In the genomic region with DNA sequence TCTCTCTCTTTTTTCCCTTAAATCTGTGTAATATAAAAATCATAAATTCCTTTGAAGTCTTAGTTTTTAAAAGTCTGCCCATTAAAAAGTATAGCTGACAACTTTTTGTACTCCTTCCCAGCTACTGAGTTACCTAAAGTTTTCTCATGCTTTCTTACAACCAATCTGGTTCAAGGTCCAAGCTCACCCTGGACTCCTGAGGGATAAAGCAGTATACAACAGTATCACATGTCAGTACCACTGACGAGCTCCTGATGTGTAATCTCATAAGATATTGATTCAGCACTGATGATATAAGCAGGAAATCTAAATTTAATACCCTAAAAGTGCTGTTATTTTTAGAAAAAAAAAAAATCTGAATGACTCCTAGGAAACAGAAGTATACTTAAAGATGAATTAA, we compare ENCODE assay signal across 36 mouse cellular contexts. TPM values are rescaled to one million over a fixed set of nuclear protein-coding genes. Genes with fewer than 3 reads are reported as not detected.
"Had no signal": no experiment of that assay in that cellular context is flagged by ENCODE, and none has a peak within 500 bp of the region (broad histone marks: within the 10 kb centered on the region; RNA-seq: fewer than 3 reads in every experiment).

No protein-coding gene starts in this region.

- H3K4me2 ChIP-seq: heart, embryonic 11.5 days; heart, embryonic 13.5 days; heart, embryonic 15.5 days; hindbrain, embryonic 13.5 days; hindbrain, embryonic 15.5 days; limb, embryonic 12.5 days; liver, embryonic 12.5 days had no signal

- H3K9ac ChIP-seq: heart, embryonic 13.5 days; heart, embryonic 15.5 days; hindbrain, embryonic 13.5 days; hindbrain, embryonic 15.5 days; limb, embryonic 12.5 days; liver, embryonic 12.5 days; liver, embryonic 14.5 days had no signal

- DNase-seq: gastrocnemius, postnatal 10 days; gastrocnemius, postnatal 36 days; heart, postnatal 14 days; heart, postnatal 36 days; kidney, adult 18-20 months; kidney, adult 8-10 months; kidney, postnatal 10 days; kidney, postnatal 25 days; kidney, postnatal 4 days had no signal

- H3K27me3 ChIP-seq: heart, embryonic 13.5 days; heart, embryonic 15.5 days; hindbrain, embryonic 13.5 days; hindbrain, embryonic 15.5 days; limb, embryonic 12.5 days; liver, embryonic 12.5 days had no signal

- H3K9me3 ChIP-seq: heart, embryonic 13.5 days; heart, embryonic 15.5 days; hindbrain, embryonic 13.5 days; hindbrain, embryonic 15.5 days; limb, embryonic 10.5 days; limb, embryonic 12.5 days; liver, embryonic 12.5 days had no signal

- ATAC-seq: hindbrain, postnatal 0 days; liver, embryonic 12.5 days had no signal

- H3K27ac ChIP-seq: heart, embryonic 13.5 days; heart, embryonic 15.5 days; hindbrain, embryonic 13.5 days; hindbrain, embryonic 15.5 days; hindbrain, postnatal 0 days; layer of hippocampus, adult 2 months; left cerebral cortex, adult 2 months; limb, embryonic 10.5 days; limb, embryonic 12.5 days; liver, embryonic 12.5 days; liver, embryonic 14.5 days had no signal

- H3K36me3 ChIP-seq: heart, embryonic 13.5 days; heart, embryonic 15.5 days; hindbrain, embryonic 13.5 days; hindbrain, embryonic 15.5 days; limb, embryonic 12.5 days; liver, embryonic 12.5 days had no signal

- H3K4me3 ChIP-seq: heart, embryonic 13.5 days; heart, embryonic 15.5 days; hindbrain, embryonic 13.5 days; hindbrain, embryonic 15.5 days; layer of hippocampus, adult 2 months; left cerebral cortex, adult 2 months; limb, embryonic 10.5 days; limb, embryonic 12.5 days; liver, embryonic 12.5 days had no signal

RNA-seq across cellular contexts. Expression of a gene that starts 31.6 kb away (rescaled TPM):
- total RNA-seq: gastrocnemius, adult 18-20 months; gastrocnemius, postnatal 10 days; gastrocnemius, postnatal 36 days; heart, adult 8-10 months; heart, postnatal 14 days; heart, postnatal 36 days; hematopoietic stem cell, adult 5-6 weeks; hindbrain, postnatal 0 days; layer of hippocampus, adult 2 months; layer of hippocampus, postnatal 10 days; layer of hippocampus, postnatal 25 days; left cerebral cortex, adult 2 months; left cerebral cortex, postnatal 14 days; left cerebral cortex, postnatal 36 days; liver, adult 2 months had no signal
- polyA plus RNA-seq: heart, embryonic 11.5 days; heart, embryonic 13.5 days; heart, embryonic 15.5 days; heart, postnatal 0 days; hindbrain, embryonic 11.5 days; hindbrain, embryonic 13.5 days; hindbrain, embryonic 15.5 days; hindbrain, postnatal 0 days; intestine, embryonic 14.5 days; kidney, embryonic 14.5 days; kidney, embryonic 16.5 days; limb, embryonic 10.5 days; limb, embryonic 12.5 days; limb, embryonic 14.5 days; liver, adult 2 months; liver, embryonic 12.5 days; liver, embryonic 14.5 days; liver, embryonic 16.5 days had no signal
